Mouse (Mus musculus) lung, postnatal 0 days (tissue): ENCODE data around the gene Smap2. TPM values are rescaled to one million over a fixed set of nuclear protein-coding genes. Genes with fewer than 3 reads are reported as not detected.

Source experiments
- ATAC-seq: fragments of 200-750 bp; cut with Nextera tagmentation; 2 replicates; pipeline ENCODE4 v1.8.0; 2017; ENCODE audit warnings: moderate library complexity
- DNase-seq: peaks from one replicate; pipeline ENCODE4 v3.0.0-alpha.2; 2016; ENCODE audit warnings: low spot score
- H3K27ac ChIP-seq: fragments of 300-500 bp; sonication (generic); 2 replicates; pipeline ENCODE4 v1.5.1; 2014; ENCODE audit warnings: antibody characterized with exemption, mild to moderate bottlenecking, low read length, mixed read lengths
- H3K27me3 ChIP-seq: fragments of 300-500 bp; sonication (generic); replicated peaks from 2 replicates; pipeline ENCODE4 v1.6.1; 2014; ENCODE audit warnings: low read length, mixed read lengths; ENCODE audit not compliant: insufficient read depth
- H3K36me3 ChIP-seq: fragments of 300-500 bp; sonication (generic); 2 replicates; pipeline ENCODE4 v1.6.1; 2014; ENCODE audit warnings: low read length, mixed read lengths; ENCODE audit not compliant: insufficient read depth
- H3K4me1 ChIP-seq: fragments of 300-500 bp; sonication (generic); 2 replicates; pipeline ENCODE4 v1.6.1; 2014; ENCODE audit warnings: antibody characterized with exemption, low read depth, low read length, mixed read lengths; ENCODE audit not compliant: insufficient read depth
- H3K4me2 ChIP-seq: fragments of 300-500 bp; sonication (generic); replicated peaks from 2 replicates; pipeline ENCODE4 v1.6.1; 2014; ENCODE audit warnings: low read depth, mild to moderate bottlenecking, low read length, moderate library complexity, mixed read lengths
- H3K4me3 ChIP-seq: fragments of 300-500 bp; sonication (generic); 2 replicates; pipeline ENCODE4 v1.5.1; 2014; ENCODE audit warnings: low read depth, low read length
- H3K9ac ChIP-seq: fragments of 300-500 bp; sonication (generic); replicated peaks from 2 replicates; pipeline ENCODE4 v1.6.1; 2014; ENCODE audit warnings: low read depth, mild to moderate bottlenecking
- H3K9me3 ChIP-seq: fragments of 300-500 bp; sonication (generic); 2 replicates; pipeline ENCODE4 v1.6.1; 2016; ENCODE audit warnings: low read length, mixed read lengths
- CTCF ChIP-seq: IDR thresholded peaks from 2 replicates; pipeline ENCODE4 v1.5.1; 2016; ENCODE audit warnings: antibody characterized with exemption, mild to moderate bottlenecking
- EP300 ChIP-seq: IDR thresholded peaks from 2 replicates; pipeline ENCODE4 v1.6.1; 2016; ENCODE audit warnings: antibody characterized with exemption, mild to moderate bottlenecking, control low read depth
- WGBS: fragments of 180-500 bp; shearing (Covaris S2); extraction: QIAGEN DNeasy Blood & Tissue Kit; methylation state at CpG from one replicate; pipeline ENCODE4 v1.1.7; 2014; 5-methylcytosine and 5-hydroxymethylcytosine counted together
- polyA plus RNA-seq: library from polyadenylated mRNA; unstranded; fragments of >200 nt; fragmentation: Nextera tagmentation; extraction: Ambion mirVana; gene quantifications from 2 replicates; pipeline ENCODE4 v1.2.1, GENCODE M21; 2015

The Smap2 gene
- polyA plus RNA-seq, 1 experiment from 2014 or later: 10.8 TPM

GRCm38 (mm10) chr4:121033006-121033405 is 16.0 kb upstream of the Smap2 start:
- whole genome bisulfite sequencing: 69% methylated on average over 2 of the region's 2 CpGs
- DNase-seq (no peak), ATAC-seq (no peak)
- H3K4me2 ChIP-seq: no peak overlapping the region
- no peaks in the 10 kb centered on the region for H3K9me3 ChIP-seq
- H3K4me1 ChIP-seq: no peaks in the 10 kb centered on the region
- H3K4me3 ChIP-seq: no peak overlapping the region
- H3K27me3 ChIP-seq: no peaks in the 10 kb centered on the region
- no peak overlapping the region for H3K27ac ChIP-seq
- no peaks in the 10 kb centered on the region for H3K36me3 ChIP-seq
- peak; percentile 58 for TF ChIP-seq CTCF
- TF ChIP-seq EP300: no peak
- H3K9ac ChIP-seq: no peak overlapping the region

GRCm38 (mm10) chr4:121031440-121031839 is 14.4 kb upstream of the Smap2 start:
- Histone ChIP-seq H3K27me3 (no peaks in the 10 kb centered on the region), H3K4me3 (no peak overlapping the region), H3K36me3 (no peaks in the 10 kb centered on the region), H3K27ac (no peak overlapping the region), H3K9ac (no peak overlapping the region), H3K4me2 (no peak overlapping the region), H3K4me1 (no peaks in the 10 kb centered on the region), H3K9me3 (no peaks in the 10 kb centered on the region)
- 51% methylated on average over 4 of the region's 4 CpGs for WGBS
- no peak for ATAC-seq
- no peak for TF ChIP-seq EP300
- TF ChIP-seq CTCF: peak; percentile 45
- no peak for DNase-seq

DNA sequence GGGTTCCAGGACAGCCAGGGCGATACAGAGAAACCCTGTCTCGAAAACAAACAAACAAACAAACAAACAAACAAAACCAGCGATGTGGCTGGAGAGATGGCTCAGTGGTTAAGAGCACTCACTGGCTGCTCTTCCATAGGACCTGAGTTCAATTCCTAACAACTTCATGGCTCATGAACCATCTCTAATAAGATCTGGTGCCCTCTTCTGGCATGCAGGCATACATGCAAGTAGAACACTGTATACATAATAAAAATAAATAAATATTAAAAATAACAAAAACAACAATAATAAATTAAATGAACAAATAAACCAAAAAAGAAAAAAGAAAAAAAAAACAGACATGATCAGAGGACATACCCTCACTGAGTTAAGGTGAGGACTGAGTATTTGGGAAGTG is 12.6 kb upstream of the Smap2 start:
- Histone ChIP-seq H3K27me3 (no peaks in the 10 kb centered on the region), H3K4me2 (no peak overlapping the region), H3K4me3 (no peak overlapping the region), H3K9me3 (no peaks in the 10 kb centered on the region), H3K27ac (no peak overlapping the region), H3K36me3 (no peaks in the 10 kb centered on the region), H3K4me1 (no peaks in the 10 kb centered on the region), H3K9ac (no peak overlapping the region)
- DNase-seq: no peak
- ATAC-seq: no peak
- WGBS: 64% methylated on average over 3 of the region's 3 CpGs
- TF ChIP-seq EP300 (no peak), CTCF (peak; percentile 24; the same call in 1 of the 2 replicates)

- Histone ChIP-seq H3K36me3 (no peaks in the 10 kb centered on the region), H3K27me3 (no peaks in the 10 kb centered on the region), H3K4me1 (no peaks in the 10 kb centered on the region), H3K4me2 (no peak overlapping the region), H3K9ac (no peak overlapping the region), H3K4me3 (no peak overlapping the region), H3K9me3 (no peaks in the 10 kb centered on the region), H3K27ac (no peak overlapping the region)
- 26% methylated on average over 14 of the region's 14 CpGs for WGBS
- no peak for ATAC-seq
- DNase-seq: peak; percentile 63
- TF ChIP-seq CTCF (peak; percentile 86), EP300 (no peak)
Measured at GRCm38 (mm10) chr4:121028659-121029392, 11.8 kb upstream of the Smap2 start.

- no peak overlapping the region for H3K9ac ChIP-seq
- no peak overlapping the region for H3K27ac ChIP-seq
- no peak overlapping the region for H3K4me3 ChIP-seq
- H3K4me2 ChIP-seq: no peak overlapping the region
- ATAC-seq: no peak
- no peaks in the 10 kb centered on the region for H3K9me3 ChIP-seq
- WGBS: 42% methylated on average over 1 of the region's 1 CpGs
- H3K27me3 ChIP-seq: no peaks in the 10 kb centered on the region
- H3K4me1 ChIP-seq: no peaks in the 10 kb centered on the region
- no peak for DNase-seq
- H3K36me3 ChIP-seq: no peaks in the 10 kb centered on the region
- TF ChIP-seq EP300 (no peak), CTCF (no peak)
Measured at GRCm38 (mm10) chr4:121028146-121028545, 11.1 kb upstream of the Smap2 start.

DNA sequence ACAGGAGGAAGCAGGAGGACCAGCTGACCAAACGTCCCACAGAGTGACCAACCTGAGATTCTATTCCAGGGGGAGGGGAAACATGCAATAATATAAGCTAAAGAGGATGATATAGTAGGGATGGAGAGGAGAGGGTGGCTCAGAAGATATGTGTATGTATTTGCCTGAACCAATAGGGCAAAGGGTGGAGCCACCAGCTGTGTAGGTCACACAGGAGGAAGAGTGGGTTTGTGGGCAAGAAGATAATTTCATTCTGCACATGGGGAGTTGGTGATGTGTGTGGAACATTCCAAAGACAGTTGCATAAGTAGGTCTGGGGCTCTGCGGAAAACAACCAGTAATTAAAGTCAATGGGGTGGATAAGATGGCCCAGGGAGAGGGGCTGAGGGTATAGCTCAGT is 8.6 kb upstream of the Smap2 start:
- H3K4me2 ChIP-seq: no peak overlapping the region
- H3K9ac ChIP-seq: no peak overlapping the region
- DNase-seq: no peak
- no peak overlapping the region for H3K4me3 ChIP-seq
- no peaks in the 10 kb centered on the region for H3K9me3 ChIP-seq
- H3K27ac ChIP-seq: no peak overlapping the region
- no peak for ATAC-seq
- no peaks in the 10 kb centered on the region for H3K4me1 ChIP-seq
- H3K27me3 ChIP-seq: no peaks in the 10 kb centered on the region
- WGBS: 52% methylated on average over 2 of the region's 2 CpGs
- no peak for TF ChIP-seq EP300
- no peak for TF ChIP-seq CTCF
- no peaks in the 10 kb centered on the region for H3K36me3 ChIP-seq
